Mouse (Mus musculus) heart, postnatal 0 days (tissue): ENCODE data around the gene Pdss2.

ENCODE experiments used
- CTCF ChIP-seq: IDR thresholded peaks from 2 replicates; pipeline ENCODE4 v1.5.1; 2016; ENCODE audit warnings: antibody characterized with exemption, control low read depth, low read depth
- EP300 ChIP-seq: IDR thresholded peaks from 2 replicates; pipeline ENCODE4 v1.6.1; 2016; ENCODE audit warnings: antibody characterized with exemption, low read depth

GRCm38 (mm10) chr10:43226391-43226790, 5.1 kb downstream of the Pdss2 start:
- no peak for TF ChIP-seq EP300
- TF ChIP-seq CTCF = no peak
